Mouse (Mus musculus): ENCODE data around the gene Smg5.

DNA sequence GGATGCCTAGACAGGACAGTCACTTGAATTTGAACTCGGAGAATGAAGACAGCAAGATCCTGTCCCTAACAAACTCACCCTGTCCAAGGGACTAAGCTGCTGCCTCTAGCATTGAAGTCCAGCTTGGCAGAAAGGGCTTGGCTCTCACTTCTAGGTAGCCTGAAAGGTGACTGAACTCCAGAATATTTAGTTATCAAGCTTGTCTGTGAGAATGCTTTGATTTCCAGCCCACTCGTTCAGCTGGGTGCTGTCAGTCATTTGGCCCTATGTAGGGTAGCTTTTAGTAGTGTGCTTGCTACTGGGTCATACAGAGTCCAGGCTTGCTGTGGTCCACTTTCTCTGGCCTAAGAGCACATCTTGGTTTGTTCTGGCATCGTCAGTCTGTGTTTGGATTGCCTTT is 2.9 kb downstream of the Smg5 start:
- TF ChIP-seq GATA1 (IDR thresholded peaks at IDR 0.05; ENCODE audit: borderline replicate concordance, low read length) (no peak), FLI1 (IDR thresholded peaks at IDR 0.05; ENCODE audit: low read length) (no peak)

Data from megakaryocyte, embryonic 14.5 days (primary cell).